24 mouse cellular contexts compared by ENCODE assay signal in the genomic region with DNA sequence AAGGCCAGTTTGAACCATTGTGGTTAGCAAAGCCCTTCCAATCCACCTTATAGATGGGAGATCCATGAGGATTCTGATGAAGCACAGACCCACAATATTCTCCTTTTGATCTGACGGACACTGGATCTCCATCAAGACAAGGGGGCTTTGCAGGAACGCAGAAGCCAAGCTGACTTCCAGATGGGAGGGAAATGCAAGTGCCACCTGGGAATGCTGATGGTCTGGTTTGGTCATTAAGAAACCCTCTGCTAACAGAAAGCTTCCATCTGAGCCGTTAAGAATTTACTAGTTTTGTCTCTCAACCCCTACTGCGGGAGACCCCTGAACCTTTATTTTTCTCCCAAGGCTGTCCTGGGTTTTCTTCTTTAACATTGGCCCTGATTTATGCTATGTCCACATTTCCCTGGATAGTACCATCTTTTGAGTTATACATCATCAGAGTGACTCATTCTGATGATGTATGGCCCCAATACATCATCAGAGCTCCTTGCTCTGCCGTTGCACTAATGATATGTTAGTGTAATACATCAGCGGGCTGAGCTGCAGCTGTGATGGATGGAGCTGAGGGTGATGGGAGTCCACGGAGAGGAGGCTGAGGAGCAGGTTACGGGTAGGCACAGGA.
A peak's percentile ranks its signal among the peaks of the same experiment; 100 is the strongest.
DNase-seq lines count a peak whose midpoint lies in the region; ATAC-seq lines count a peak whose summit lies in the region.
"Had no signal": no experiment of that assay in that cellular context is flagged by ENCODE, and none has a peak within 500 bp of the region (broad histone marks: within the 10 kb centered on the region; RNA-seq: fewer than 3 reads in every experiment).

No protein-coding gene starts in this region.

- H3K4me1 ChIP-seq in embryonic facial prominence, embryonic 14.5 days (ENCODE audit: control insufficient read depth, insufficient read depth, low read length) = peaks cover 4% of the 10 kb centered on the region; the same call in 1 of the 2 replicates
- H3K4me1 ChIP-seq in embryonic facial prominence, embryonic 10.5 days = peaks cover 10% of the 10 kb centered on the region
- peaks cover 35% of the 10 kb centered on the region for H3K4me1 ChIP-seq in limb, embryonic 10.5 days
- peaks cover 2% of the 10 kb centered on the region; the same call in 1 of the 2 replicates for H3K4me1 ChIP-seq in neural tube, embryonic 11.5 days (ENCODE audit: control insufficient read depth, insufficient read depth, low read length)
- H3K4me1 ChIP-seq: embryonic facial prominence, embryonic 15.5 days; intestine, embryonic 15.5 days had no signal

- ATAC-seq in embryonic facial prominence, embryonic 14.5 days (ENCODE audit: low read depth) = no peak
- ATAC-seq in neural tube, embryonic 11.5 days (ENCODE audit: insufficient read depth, low FRiP score, low TSS enrichment) = no peak
- ATAC-seq: activated CD4-positive, CD25-positive, alpha-beta regulatory T cell, adult 4 months; forebrain, embryonic 14.5 days; forebrain, postnatal 0 days; hindbrain, embryonic 16.5 days had no signal

- no peak overlapping the region for H3K4me2 ChIP-seq in embryonic facial prominence, embryonic 14.5 days (ENCODE audit: low read depth, low read length)
- H3K4me2 ChIP-seq in neural tube, embryonic 11.5 days (ENCODE audit: low read depth) = no peak overlapping the region
- H3K4me2 ChIP-seq: embryonic facial prominence, embryonic 15.5 days; heart, embryonic 11.5 days; hindbrain, embryonic 12.5 days; intestine, embryonic 15.5 days had no signal

- WGBS in embryonic facial prominence, embryonic 14.5 days = 64% methylated on average over 8 of the region's 8 CpGs
- 85% methylated on average over 8 of the region's 8 CpGs for WGBS in embryonic facial prominence, embryonic 10.5 days
- 22% methylated on average over 8 of the region's 8 CpGs for whole genome bisulfite sequencing in limb, embryonic 10.5 days
- 43% methylated on average over 8 of the region's 8 CpGs for WGBS in neural tube, embryonic 11.5 days

- no peaks in the 10 kb centered on the region for H3K36me3 ChIP-seq in embryonic facial prominence, embryonic 14.5 days (ENCODE audit: control insufficient read depth, insufficient read depth, low read length)
- H3K36me3 ChIP-seq in embryonic facial prominence, embryonic 10.5 days (replicated peaks) = no peaks in the 10 kb centered on the region
- no peaks in the 10 kb centered on the region for H3K36me3 ChIP-seq in limb, embryonic 10.5 days
- H3K36me3 ChIP-seq in neural tube, embryonic 11.5 days (ENCODE audit: control insufficient read depth, insufficient read depth, low read length) = no peaks in the 10 kb centered on the region
- H3K36me3 ChIP-seq: embryonic facial prominence, embryonic 15.5 days; hindbrain, embryonic 12.5 days; intestine, embryonic 15.5 days had no signal

- no peaks in the 10 kb centered on the region for H3K9me3 ChIP-seq in embryonic facial prominence, embryonic 14.5 days (ENCODE audit: control insufficient read depth, low read length)
- H3K9me3 ChIP-seq in embryonic facial prominence, embryonic 10.5 days = no peaks in the 10 kb centered on the region
- H3K9me3 ChIP-seq in limb, embryonic 10.5 days (replicated peaks) = no peaks in the 10 kb centered on the region
- H3K9me3 ChIP-seq in neural tube, embryonic 11.5 days (ENCODE audit: control insufficient read depth, low read length) = no peaks in the 10 kb centered on the region
- H3K9me3 ChIP-seq: embryonic facial prominence, embryonic 15.5 days; hindbrain, embryonic 12.5 days; intestine, embryonic 15.5 days had no signal

- no peak overlapping the region for H3K4me3 ChIP-seq in embryonic facial prominence, embryonic 14.5 days (ENCODE audit: low read depth, low read length)
- H3K4me3 ChIP-seq in embryonic facial prominence, embryonic 10.5 days = no peak overlapping the region
- no peak overlapping the region for H3K4me3 ChIP-seq in limb, embryonic 10.5 days
- H3K4me3 ChIP-seq in neural tube, embryonic 11.5 days (ENCODE audit: low read depth, low read length) = no peak overlapping the region
- H3K4me3 ChIP-seq: embryonic facial prominence, embryonic 15.5 days; gastrocnemius, adult 2 months; hindbrain, embryonic 12.5 days; intestine, embryonic 15.5 days had no signal

- H3K27me3 ChIP-seq in embryonic facial prominence, embryonic 14.5 days (replicated peaks; ENCODE audit: control insufficient read depth, insufficient read depth, low read length) = no peaks in the 10 kb centered on the region
- no peaks in the 10 kb centered on the region for H3K27me3 ChIP-seq in embryonic facial prominence, embryonic 10.5 days (replicated peaks; ENCODE audit: low read depth, poor library complexity, severe bottlenecking)
- no peaks in the 10 kb centered on the region for H3K27me3 ChIP-seq in limb, embryonic 10.5 days (ENCODE audit: low read depth, poor library complexity, severe bottlenecking)
- no peaks in the 10 kb centered on the region for H3K27me3 ChIP-seq in neural tube, embryonic 11.5 days (ENCODE audit: control insufficient read depth, insufficient read depth, low read length)
- H3K27me3 ChIP-seq: embryonic facial prominence, embryonic 15.5 days; hindbrain, embryonic 12.5 days; intestine, embryonic 15.5 days had no signal

- peak; percentile 24 for DNase-seq in embryonic facial prominence, embryonic 14.5 days (ENCODE audit: low spot score)
- DNase-seq in embryonic facial prominence, embryonic 10.5 days (ENCODE audit: low spot score) = no peak
- peak; percentile 50 for DNase-seq in embryo, embryonic 11 days
- DNase-seq in limb, embryonic 10.5 days (ENCODE audit: low spot score) = peak; percentile 41
- DNase-seq in neural tube, embryonic 11.5 days (ENCODE audit: low spot score) = peak; percentile 34
- no peak for DNase-seq in lung, postnatal 14 days
- no peak for DNase-seq in urinary bladder, adult 18-20 months (ENCODE audit: low spot score in 2 of 2)
- DNase-seq in retina, embryonic 14.5 days (ENCODE audit: low spot score) = no peak
- DNase-seq: adrenal gland, postnatal 10 days; adrenal gland, postnatal 36 days; cerebellum, adult 18-20 months; cerebellum, adult 9-10 months; cerebellum, postnatal 25 days; forebrain, postnatal 0 days; gastrocnemius, adult 2 months; gastrocnemius, postnatal 14 days; heart, adult 11 months had no signal

- no peak overlapping the region for H3K9ac ChIP-seq in embryonic facial prominence, embryonic 14.5 days (ENCODE audit: low read depth, low read length)
- H3K9ac ChIP-seq in neural tube, embryonic 11.5 days (ENCODE audit: low read length) = no peak overlapping the region
- H3K9ac ChIP-seq: embryonic facial prominence, embryonic 15.5 days; forebrain, postnatal 0 days; hindbrain, embryonic 12.5 days; intestine, embryonic 15.5 days had no signal

- no peak overlapping the region for H3K27ac ChIP-seq in embryonic facial prominence, embryonic 14.5 days (replicated peaks; ENCODE audit: low read depth, low read length)
- H3K27ac ChIP-seq in embryonic facial prominence, embryonic 10.5 days (replicated peaks) = no peak overlapping the region
- H3K27ac ChIP-seq in limb, embryonic 10.5 days = no peak overlapping the region
- no peak overlapping the region for H3K27ac ChIP-seq in neural tube, embryonic 11.5 days (ENCODE audit: low read depth, low read length)
- H3K27ac ChIP-seq: embryonic facial prominence, embryonic 15.5 days; gastrocnemius, adult 2 months; hindbrain, embryonic 12.5 days; intestine, embryonic 15.5 days had no signal

Comparison
In these comparisons a context has a peak if more than half of its experiments do, and no peak if none do; other contexts are left out.
1. DNase-seq: peak in embryonic facial prominence, embryonic 14.5 days (single experiment), embryo, embryonic 11 days (single experiment), limb, embryonic 10.5 days (single experiment) and neural tube, embryonic 11.5 days (single experiment); none in embryonic facial prominence, embryonic 10.5 days (single experiment), lung, postnatal 14 days (single experiment), urinary bladder, adult 18-20 months (0 of 2) and retina, embryonic 14.5 days (single experiment).